Mouse (Mus musculus) megakaryocyte, embryonic 14.5 days (primary cell): ENCODE results near the gene Gm43638. TPM values are rescaled to one million over a fixed set of nuclear protein-coding genes. Genes with fewer than 3 reads are reported as not detected.
"Not testable (repeated sequence)": the region's sequence is repeated elsewhere in the genome, so short reads cannot be mapped to it uniquely, and the experiment has no call there.

ENCODE experiments used
- H3K27me3 ChIP-seq: replicated peaks from 2 replicates; pipeline ENCODE3; 2012; ENCODE audit warnings: inconsistent platforms
- H3K36me3 ChIP-seq: replicated peaks from 2 replicates; pipeline ENCODE3; 2012; ENCODE audit warnings: low read length, inconsistent platforms, mixed read lengths
- H3K4me1 ChIP-seq: 2 replicates; pipeline ENCODE4 v1.6.1; 2012; ENCODE audit warnings: inconsistent platforms
- H3K4me3 ChIP-seq: replicated peaks from 2 replicates; pipeline ENCODE3; 2012; ENCODE audit warnings: moderate library complexity, mild to moderate bottlenecking, inconsistent platforms
- H3K9me3 ChIP-seq: 2 replicates; pipeline ENCODE4 v1.6.1; 2012; ENCODE audit warnings: inconsistent platforms
- FLI1 ChIP-seq: IDR thresholded peaks from 2 replicates; pipeline ENCODE4 v1.6.1; 2012; ENCODE audit warnings: low read length, inconsistent platforms, mixed read lengths
- GATA1 ChIP-seq: IDR thresholded peaks from 3 replicates; pipeline ENCODE4 v1.6.1; 2012; ENCODE audit warnings: mixed read lengths, low read length, inconsistent platforms, borderline replicate concordance
- polyA plus RNA-seq: library from polyadenylated mRNA; stranded (reverse); fragments of >175 nt; gene quantifications from 2 replicates; pipeline ENCODE4 v1.2.3, GENCODE M21; 2012; ENCODE audit warnings: low replicate concordance; ENCODE audit not compliant: insufficient read depth

Gene Gm43638
- polyA plus RNA-seq, 1 experiment: not detected

GRCm38 (mm10) chr5:87458810-87459209 lies 27.8 kb downstream of the Gm43638 start:
- Histone ChIP-seq H3K4me1 (no peaks in the 10 kb centered on the region), H3K36me3 (no peaks in the 10 kb centered on the region), H3K9me3 (no peaks in the 10 kb centered on the region), H3K27me3 (no peaks in the 10 kb centered on the region), H3K4me3 (no peak overlapping the region)
- TF ChIP-seq GATA1: no peak
- TF ChIP-seq FLI1: no peak

GRCm38 (mm10) chr5:87457701-87458100 lies 28.9 kb downstream of the Gm43638 start:
- TF ChIP-seq GATA1: no peak
- TF ChIP-seq FLI1: no peak
- no peaks in the 10 kb centered on the region for H3K36me3 ChIP-seq

GRCm38 (mm10) chr5:87456216-87456850 lies 30.3 kb downstream of the Gm43638 start:
- H3K36me3 ChIP-seq: no peaks in the 10 kb centered on the region
- H3K9me3 ChIP-seq: no peaks in the 10 kb centered on the region
- TF ChIP-seq FLI1 (no peak), GATA1 (no peak)
- H3K27me3 ChIP-seq: no peaks in the 10 kb centered on the region
- no peak overlapping the region for H3K4me3 ChIP-seq
- no peaks in the 10 kb centered on the region for H3K4me1 ChIP-seq

More at GRCm38 (mm10) chr5:87457701-87458100, 28.9 kb downstream of the Gm43638 start:
- H3K4me1 ChIP-seq: no peaks in the 10 kb centered on the region
- H3K4me3 ChIP-seq: no peak overlapping the region
- no peaks in the 10 kb centered on the region for H3K9me3 ChIP-seq
- H3K27me3 ChIP-seq: no peaks in the 10 kb centered on the region

GRCm38 (mm10) chr5:87455519-87455918 lies 31.1 kb downstream of the Gm43638 start:
- Histone ChIP-seq H3K9me3 (no peaks in the 10 kb centered on the region), H3K4me1 (no peaks in the 10 kb centered on the region), H3K4me3 (no peak overlapping the region), H3K27me3 (no peaks in the 10 kb centered on the region), H3K36me3 (no peaks in the 10 kb centered on the region)
- no peak for TF ChIP-seq GATA1
- TF ChIP-seq FLI1: no peak

- H3K4me1 ChIP-seq: not testable (repeated sequence)
Observed at GRCm38 (mm10) chr5:87452514-87452913, 34.1 kb downstream of the Gm43638 start.

GRCm38 (mm10) chr5:87436264-87436663 lies 50.3 kb downstream of the Gm43638 start:
- Histone ChIP-seq H3K9me3 (no peaks in the 10 kb centered on the region), H3K4me3 (no peak overlapping the region), H3K36me3 (no peaks in the 10 kb centered on the region), H3K4me1 (no peaks in the 10 kb centered on the region), H3K27me3 (no peaks in the 10 kb centered on the region)
- TF ChIP-seq FLI1 (no peak), GATA1 (no peak)

More at GRCm38 (mm10) chr5:87452514-87452913, 34.1 kb downstream of the Gm43638 start:
- H3K4me3 ChIP-seq, H3K9me3 ChIP-seq, H3K27me3 ChIP-seq, H3K36me3 ChIP-seq: not testable (repeated sequence)

GRCm38 (mm10) chr5:87425676-87426075 lies 60.9 kb downstream of the Gm43638 start:
- Histone ChIP-seq H3K4me1 (no peaks in the 10 kb centered on the region), H3K36me3 (no peaks in the 10 kb centered on the region), H3K4me3 (no peak overlapping the region), H3K9me3 (no peaks in the 10 kb centered on the region), H3K27me3 (no peaks in the 10 kb centered on the region)
- TF ChIP-seq FLI1: no peak
- TF ChIP-seq GATA1: no peak

- not testable (repeated sequence) for H3K9me3 ChIP-seq, H3K4me3 ChIP-seq, H3K36me3 ChIP-seq, H3K4me1 ChIP-seq, H3K27me3 ChIP-seq
Observed at GRCm38 (mm10) chr5:87424041-87424440, 62.6 kb downstream of the Gm43638 start, which contains the start of gene Ugt2b38. TSS of gene Ugt2b38 (minus strand) at chr5:87424203.

Other genes with a start within 250 kb of the Gm43638 start
- gene Ugt2b37, start 232.0 kb downstream of the Gm43638 start, polyA plus RNA-seq: not detected in 2 replicates
- gene Ugt2a3, start 149.6 kb downstream of the Gm43638 start, polyA plus RNA-seq: not detected in 2 replicates
- not detected in 2 replicates for gene Ugt2b38, start 62.6 kb downstream of the Gm43638 start, polyA plus RNA-seq
- gene Ugt2a2, start 4.5 kb downstream of the Gm43638 start, polyA plus RNA-seq: not detected in 2 replicates
- not detected in 2 replicates for gene Ugt2a1, start 4.1 kb upstream of the Gm43638 start, polyA plus RNA-seq
- gene Sult1b1, start 51.4 kb upstream of the Gm43638 start, polyA plus RNA-seq: not detected in 2 replicates
- gene Sult1d1, start 82.2 kb upstream of the Gm43638 start, polyA plus RNA-seq: not detected in 2 replicates
- gene Sult1e1, start 104.8 kb upstream of the Gm43638 start, polyA plus RNA-seq: not detected in 2 replicates
- gene Csn1s1, start 179.4 kb upstream of the Gm43638 start, polyA plus RNA-seq: not detected in 2 replicates
- not detected in 2 replicates for gene Csn2, start 212.8 kb upstream of the Gm43638 start, polyA plus RNA-seq